Mouse (Mus musculus): ENCODE measurements around the gene Nipa2. TPM values are rescaled to one million over a fixed set of nuclear protein-coding genes. Genes with fewer than 3 reads are reported as not detected.

Nipa2 gene
- polyA plus RNA-seq, 1 experiment, result 23.8 TPM

GRCm38 (mm10) chr7:55966866-55967460, 4.7 kb upstream of the Nipa2 start:
- WGBS, result 59% methylated on average over 3 of the region's 3 CpGs
- Histone ChIP-seq H3K4me1 (ENCODE audit: control insufficient read depth, insufficient read depth, low read length) (peaks cover 1% of the 10 kb centered on the region), H3K4me3 (replicated peaks; ENCODE audit: control insufficient read depth, low read depth, low read length) (no peak overlapping the region), H3K27ac (ENCODE audit: control insufficient read depth, insufficient read depth, low read depth, low read length, poor library complexity) (no peak overlapping the region)
- no peak for TF ChIP-seq POLR2A (IDR thresholded peaks at IDR 0.05; ENCODE audit: borderline replicate concordance, control insufficient read depth, low read depth, low read length)
- no peak for TF ChIP-seq CTCF (IDR thresholded peaks at IDR 0.05; ENCODE audit: control insufficient read depth, insufficient read depth, low read length)

DNA sequence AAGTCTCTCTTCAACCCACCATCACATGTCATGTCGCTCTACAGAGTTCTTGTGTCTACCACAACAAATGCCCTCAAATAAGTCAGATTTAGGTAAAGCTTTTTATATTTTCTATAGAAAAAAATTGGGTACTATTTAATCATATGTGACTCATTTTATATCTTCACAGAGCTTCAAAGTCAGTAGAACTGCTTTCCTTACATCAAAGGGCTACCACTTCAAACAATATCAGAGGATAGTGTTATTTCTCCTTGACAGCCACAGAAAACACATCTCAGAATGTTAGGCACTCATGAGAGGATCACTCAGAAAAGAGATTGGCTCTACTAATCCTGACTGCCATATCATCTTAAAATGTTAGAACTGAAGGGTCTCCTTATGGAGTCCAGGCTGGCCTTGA, 1.8 kb downstream of the Nipa2 start:
- TF ChIP-seq CTCF (IDR thresholded peaks at IDR 0.05; ENCODE audit: control insufficient read depth, insufficient read depth, low read length) (no peak), POLR2A (IDR thresholded peaks at IDR 0.05; ENCODE audit: borderline replicate concordance, control insufficient read depth, low read depth, low read length) (no peak)
- WGBS, result 90% methylated on average over 1 of the region's 1 CpGs
- no peak overlapping the region for H3K27ac ChIP-seq (ENCODE audit: control insufficient read depth, insufficient read depth, low read depth, low read length, poor library complexity)
- H3K4me3 ChIP-seq (replicated peaks; ENCODE audit: control insufficient read depth, low read depth, low read length), result no peak overlapping the region
- 0 out of 2 replicates have a peak, but pooled peaks cover 1% of the 10 kb centered on the region for H3K4me1 ChIP-seq (ENCODE audit: control insufficient read depth, insufficient read depth, low read length)

DNA sequence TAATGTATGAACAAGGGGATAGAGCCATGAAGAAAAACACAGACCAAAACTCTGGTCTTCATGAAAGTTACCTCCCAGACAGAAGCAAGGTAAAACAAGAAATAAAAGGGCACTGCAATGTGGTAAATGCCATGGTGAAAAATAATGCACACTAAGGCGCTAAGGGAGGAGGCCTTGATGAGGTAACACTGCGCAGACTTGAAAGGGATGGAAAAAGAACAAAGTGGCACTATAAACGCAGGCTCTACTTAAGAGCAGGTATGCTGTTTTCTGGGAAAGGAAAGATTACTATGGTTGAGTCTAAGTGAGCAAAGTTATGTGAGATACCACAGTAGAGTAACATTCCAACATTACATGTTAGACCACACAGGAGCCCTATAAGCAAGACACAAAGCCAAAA, 2.5 kb downstream of the Nipa2 start:
- no peak overlapping the region for H3K4me3 ChIP-seq (replicated peaks; ENCODE audit: control insufficient read depth, low read depth, low read length)
- H3K27ac ChIP-seq (ENCODE audit: control insufficient read depth, insufficient read depth, low read depth, low read length, poor library complexity), result no peak overlapping the region
- H3K4me1 ChIP-seq (ENCODE audit: control insufficient read depth, insufficient read depth, low read length), result 0 out of 2 replicates have a peak, but pooled peaks cover 1% of the 10 kb centered on the region
- 90% methylated on average over 3 of the region's 3 CpGs for WGBS
- TF ChIP-seq CTCF (IDR thresholded peaks at IDR 0.05; ENCODE audit: control insufficient read depth, insufficient read depth, low read length) (no peak), POLR2A (IDR thresholded peaks at IDR 0.05; ENCODE audit: borderline replicate concordance, control insufficient read depth, low read depth, low read length) (no peak)

DNA sequence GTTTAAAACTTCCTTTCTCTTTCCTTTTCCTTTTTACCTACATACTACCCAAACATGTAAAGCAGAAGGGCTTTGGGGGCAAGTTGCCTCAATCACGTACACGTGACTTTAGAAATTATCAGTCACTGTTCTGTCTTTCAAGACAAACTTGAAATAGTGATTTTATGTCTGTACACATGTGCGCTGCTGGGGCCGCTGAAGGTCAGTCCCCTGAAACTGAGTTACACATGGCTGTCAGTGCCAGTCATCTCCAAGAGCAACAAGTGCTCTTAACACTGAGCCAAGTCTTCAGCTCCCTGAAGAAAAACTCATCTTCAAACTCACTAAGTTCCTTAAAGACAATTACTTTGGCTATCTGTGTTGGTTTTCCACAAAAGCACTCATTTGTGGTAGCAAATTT, 4.4 kb downstream of the Nipa2 start:
- Histone ChIP-seq H3K4me3 (replicated peaks; ENCODE audit: control insufficient read depth, low read depth, low read length) (no peak overlapping the region), H3K27ac (ENCODE audit: control insufficient read depth, insufficient read depth, low read depth, low read length, poor library complexity) (no peak overlapping the region), H3K4me1 (ENCODE audit: control insufficient read depth, insufficient read depth, low read length) (0 out of 2 replicates have a peak, but pooled peaks cover 1% of the 10 kb centered on the region)
- TF ChIP-seq POLR2A (IDR thresholded peaks at IDR 0.05; ENCODE audit: borderline replicate concordance, control insufficient read depth, low read depth, low read length) (no peak), CTCF (IDR thresholded peaks at IDR 0.05; ENCODE audit: control insufficient read depth, insufficient read depth, low read length) (no peak)
- 84% methylated on average over 4 of the region's 4 CpGs for WGBS

DNA sequence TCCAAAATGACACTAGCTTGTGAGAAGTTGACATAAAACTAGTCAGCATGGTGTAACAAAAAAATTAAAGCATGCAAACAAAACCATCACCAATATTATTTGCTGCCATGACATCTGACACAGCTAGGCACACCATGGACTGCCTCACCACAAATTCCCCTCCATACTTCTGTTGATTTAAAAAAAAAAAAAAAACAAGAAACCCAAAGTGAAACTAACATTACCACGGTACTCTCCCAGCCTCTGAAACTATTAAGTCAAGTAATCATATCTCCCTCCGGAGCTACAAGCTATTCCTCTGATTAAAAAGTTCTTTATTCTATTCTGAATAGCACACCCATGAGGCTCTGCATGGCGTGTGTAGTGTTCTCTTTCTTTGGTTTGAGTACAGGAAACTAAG, 5.1 kb downstream of the Nipa2 start:
- TF ChIP-seq CTCF (IDR thresholded peaks at IDR 0.05; ENCODE audit: control insufficient read depth, insufficient read depth, low read length) (no peak), POLR2A (IDR thresholded peaks at IDR 0.05; ENCODE audit: borderline replicate concordance, control insufficient read depth, low read depth, low read length) (no peak)
- WGBS, result 47% methylated on average over 3 of the region's 3 CpGs
- H3K27ac ChIP-seq (ENCODE audit: control insufficient read depth, insufficient read depth, low read depth, low read length, poor library complexity), result no peak overlapping the region

DNA sequence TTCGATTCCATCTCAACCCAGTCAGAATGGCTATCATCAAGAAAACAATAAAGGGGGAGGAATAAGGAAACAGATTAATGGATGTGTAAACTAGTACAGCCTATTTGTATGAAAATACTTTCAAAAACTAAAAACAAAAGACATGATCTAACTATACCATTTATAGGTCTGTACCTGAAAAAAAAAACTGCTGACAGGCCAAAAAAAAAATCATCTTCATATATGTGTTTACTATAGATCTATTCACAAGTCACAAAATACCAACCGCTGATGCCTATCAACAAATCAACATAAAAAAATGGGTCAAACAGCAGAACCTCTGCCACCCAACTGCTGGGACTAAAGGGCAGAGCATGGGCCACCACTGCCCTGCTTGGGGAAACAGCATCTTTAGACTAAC, 6.2 kb downstream of the Nipa2 start:
- H3K4me3 ChIP-seq (replicated peaks; ENCODE audit: control insufficient read depth, low read depth, low read length), result no peak overlapping the region
- 95% methylated on average over 2 of the region's 2 CpGs for WGBS
- TF ChIP-seq POLR2A (IDR thresholded peaks at IDR 0.05; ENCODE audit: borderline replicate concordance, control insufficient read depth, low read depth, low read length), result no peak
- TF ChIP-seq CTCF (IDR thresholded peaks at IDR 0.05; ENCODE audit: control insufficient read depth, insufficient read depth, low read length), result no peak

More for the DNA sequence above, 5.1 kb downstream of the Nipa2 start:
- Histone ChIP-seq H3K4me3 (replicated peaks; ENCODE audit: control insufficient read depth, low read depth, low read length) (no peak overlapping the region), H3K4me1 (ENCODE audit: control insufficient read depth, insufficient read depth, low read length) (0 out of 2 replicates have a peak, but pooled peaks cover 1% of the 10 kb centered on the region)

DNA sequence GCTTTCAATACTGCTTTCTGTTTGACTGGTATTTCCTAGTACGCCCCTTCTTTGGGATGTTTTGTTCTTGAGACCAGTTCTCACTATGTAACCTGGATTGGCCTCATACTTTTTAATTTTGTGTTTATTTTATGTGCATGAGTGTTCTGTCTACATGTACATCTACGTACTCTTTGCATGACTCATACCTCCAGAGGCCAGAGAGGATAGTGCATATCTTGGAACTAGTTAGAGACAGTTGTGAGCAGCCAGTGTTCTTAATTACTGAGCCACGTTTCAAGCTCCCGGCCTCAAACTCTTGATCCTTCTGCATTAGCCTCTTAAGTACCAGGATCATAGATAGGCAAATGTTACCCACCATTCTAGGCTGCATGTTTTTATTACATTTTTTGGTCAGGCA, 23.9 kb downstream of the Nipa2 start:
- H3K4me1 ChIP-seq (ENCODE audit: control insufficient read depth, insufficient read depth, low read length), result no peaks in the 10 kb centered on the region
- 88% methylated on average over 4 of the region's 4 CpGs for WGBS
- no peak overlapping the region for H3K4me3 ChIP-seq (replicated peaks; ENCODE audit: control insufficient read depth, low read depth, low read length)
- TF ChIP-seq CTCF (IDR thresholded peaks at IDR 0.05; ENCODE audit: control insufficient read depth, insufficient read depth, low read length) (no peak), POLR2A (IDR thresholded peaks at IDR 0.05; ENCODE audit: borderline replicate concordance, control insufficient read depth, low read depth, low read length) (no peak)
- no peak overlapping the region for H3K27ac ChIP-seq (ENCODE audit: control insufficient read depth, insufficient read depth, low read depth, low read length, poor library complexity)

More for the DNA sequence above, 6.2 kb downstream of the Nipa2 start:
- 0 out of 2 replicates have a peak, but pooled peaks cover under 1% of the 10 kb centered on the region for H3K4me1 ChIP-seq (ENCODE audit: control insufficient read depth, insufficient read depth, low read length)
- H3K27ac ChIP-seq (ENCODE audit: control insufficient read depth, insufficient read depth, low read depth, low read length, poor library complexity), result no peak overlapping the region

GRCm38 (mm10) chr7:55935025-55935424, 27.3 kb downstream of the Nipa2 start:
- Histone ChIP-seq H3K27ac (ENCODE audit: control insufficient read depth, insufficient read depth, low read depth, low read length, poor library complexity) (no peak overlapping the region), H3K4me1 (ENCODE audit: control insufficient read depth, insufficient read depth, low read length) (no peaks in the 10 kb centered on the region), H3K4me3 (replicated peaks; ENCODE audit: control insufficient read depth, low read depth, low read length) (no peak overlapping the region)
- TF ChIP-seq POLR2A (IDR thresholded peaks at IDR 0.05; ENCODE audit: borderline replicate concordance, control insufficient read depth, low read depth, low read length) (no peak), CTCF (IDR thresholded peaks at IDR 0.05; ENCODE audit: control insufficient read depth, insufficient read depth, low read length) (no peak)
- WGBS, result 70% methylated on average over 2 of the region's 2 CpGs
